Mouse (Mus musculus) yolk sac, embryonic 10.5 days (tissue): ENCODE measurements around the gene Ndrg2.
"Not testable (repeated sequence)": the region's sequence is repeated elsewhere in the genome, so short reads cannot be mapped to it uniquely, and the experiment has no call there.

ENCODE experiments used
- DNase-seq: peaks from one replicate; pipeline ENCODE4 v3.0.0-alpha.2; 2017; ENCODE audit warnings: low spot score

Gene Ndrg2

DNA sequence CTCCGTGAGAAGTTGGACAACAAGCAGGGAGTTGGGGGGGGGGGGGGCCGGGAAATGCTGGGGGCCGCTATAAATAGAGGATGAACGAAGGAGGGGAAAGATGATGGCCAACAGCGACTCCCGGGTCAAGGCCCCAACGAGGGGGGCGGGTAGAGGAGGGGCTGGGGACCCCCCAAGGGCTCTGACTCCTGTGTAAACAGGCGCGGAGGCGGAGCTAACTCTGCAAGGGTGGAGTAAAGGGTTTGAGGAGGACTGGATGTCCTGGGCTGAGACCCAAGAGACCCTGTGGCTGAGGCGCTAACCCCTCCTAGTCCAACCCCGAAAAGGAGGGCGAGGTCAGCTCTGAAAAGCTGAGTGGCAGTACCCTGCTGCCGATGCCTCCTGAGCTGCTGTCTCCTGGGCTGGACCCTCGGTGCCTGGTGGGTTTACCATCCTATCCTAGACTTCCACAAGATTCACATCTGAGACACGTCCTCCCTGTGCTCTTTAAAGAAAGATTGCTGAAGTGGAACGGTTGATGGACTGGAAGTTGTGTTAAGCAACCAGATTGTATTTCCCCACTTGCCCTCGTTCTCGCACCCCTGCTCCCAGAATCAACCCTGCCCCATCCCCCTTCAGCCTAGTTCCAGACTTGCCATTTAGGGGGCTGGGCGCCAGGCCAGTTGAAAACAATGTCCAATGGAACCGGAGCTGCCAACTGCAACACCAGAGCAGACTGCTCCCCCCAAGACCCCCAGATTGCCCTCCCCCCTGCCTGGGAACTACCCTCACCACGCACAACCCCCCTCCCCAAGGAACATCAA, at the start of gene Ndrg2:
Gene Ndrg2, minus strand, starts transcription at position 199 of the 803 bp plus-strand sequence.
- no peak for DNase-seq

DNA sequence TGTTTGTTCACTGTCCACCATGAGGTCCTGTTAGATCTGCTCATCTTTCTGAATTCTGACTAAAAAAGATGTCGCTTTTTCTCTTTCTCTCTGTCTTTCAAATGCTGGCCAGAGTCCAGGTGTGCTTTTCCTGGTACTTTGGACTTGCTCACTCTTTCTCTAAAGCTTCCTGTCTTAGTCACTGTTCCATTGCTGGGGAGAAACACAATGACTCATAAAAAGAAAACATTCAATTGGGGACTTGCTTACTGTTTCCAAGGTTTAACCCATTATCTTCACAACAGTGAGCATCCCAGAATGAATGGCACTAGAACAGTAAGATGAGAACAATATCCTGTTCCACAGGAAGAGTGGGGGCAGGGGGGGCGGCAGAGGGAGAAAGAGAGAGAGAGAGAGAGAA, 46.4 kb upstream of the Ndrg2 start:
- no peak for DNase-seq

DNA sequence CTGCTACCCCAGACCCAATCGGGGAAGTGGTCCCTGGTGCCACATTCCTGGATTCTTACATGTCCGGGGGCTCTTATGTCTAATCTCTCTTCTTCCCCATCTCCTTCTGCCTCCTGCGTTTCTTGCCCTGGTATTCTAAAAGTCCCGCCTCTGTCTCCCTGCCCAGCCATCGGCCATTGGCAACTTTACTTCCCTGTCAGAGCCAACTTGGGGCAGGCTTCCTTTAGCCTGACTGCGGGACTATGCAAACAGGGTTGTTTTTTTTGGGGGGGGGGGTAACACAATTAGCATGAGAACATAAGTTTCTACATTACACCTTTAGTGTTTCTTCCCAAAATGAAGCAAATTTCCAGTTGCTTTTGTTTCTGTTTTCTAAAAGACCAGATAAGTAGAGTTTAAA, 29.4 kb upstream of the Ndrg2 start:
- DNase-seq = no peak

DNA sequence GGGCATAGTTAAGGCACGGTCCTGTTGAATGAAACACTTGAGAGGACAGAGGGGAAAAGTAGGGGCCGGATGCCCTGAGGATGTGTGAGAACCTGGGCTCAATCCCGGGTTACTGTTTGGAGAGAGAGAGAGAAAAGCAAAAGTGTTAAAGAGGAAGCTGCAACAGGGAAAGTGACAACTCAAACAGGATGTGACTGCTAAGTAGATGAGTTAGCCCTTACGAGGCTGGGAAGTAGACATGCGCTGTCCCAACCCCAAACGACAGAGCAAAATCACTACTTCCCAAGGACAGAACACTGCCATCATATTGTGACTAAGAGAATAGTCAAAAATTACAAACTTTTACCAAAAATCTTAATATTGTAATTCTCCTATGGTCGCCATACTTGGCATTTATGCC, 28.3 kb upstream of the Ndrg2 start:
- no peak for DNase-seq

DNA sequence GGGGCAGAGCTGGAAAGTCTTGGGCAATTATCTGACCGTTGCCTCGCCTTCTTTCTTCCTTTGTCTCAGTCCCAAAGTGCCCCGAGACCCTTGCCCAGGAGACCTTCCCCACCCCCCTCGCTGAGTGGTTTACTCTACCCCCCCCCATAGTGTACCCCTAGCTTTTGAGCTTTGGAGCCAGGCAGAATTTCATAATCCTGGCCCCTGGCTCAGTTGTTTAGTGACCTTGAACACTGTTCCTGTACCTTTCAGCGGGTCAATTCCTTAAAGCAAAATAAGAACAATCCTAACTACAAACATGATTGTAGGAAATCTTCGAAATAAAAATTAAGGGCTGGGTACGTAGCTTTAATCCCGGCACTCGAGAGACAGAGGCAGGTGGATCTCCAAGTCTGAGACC, 27.6 kb upstream of the Ndrg2 start:
- no peak for DNase-seq

DNA sequence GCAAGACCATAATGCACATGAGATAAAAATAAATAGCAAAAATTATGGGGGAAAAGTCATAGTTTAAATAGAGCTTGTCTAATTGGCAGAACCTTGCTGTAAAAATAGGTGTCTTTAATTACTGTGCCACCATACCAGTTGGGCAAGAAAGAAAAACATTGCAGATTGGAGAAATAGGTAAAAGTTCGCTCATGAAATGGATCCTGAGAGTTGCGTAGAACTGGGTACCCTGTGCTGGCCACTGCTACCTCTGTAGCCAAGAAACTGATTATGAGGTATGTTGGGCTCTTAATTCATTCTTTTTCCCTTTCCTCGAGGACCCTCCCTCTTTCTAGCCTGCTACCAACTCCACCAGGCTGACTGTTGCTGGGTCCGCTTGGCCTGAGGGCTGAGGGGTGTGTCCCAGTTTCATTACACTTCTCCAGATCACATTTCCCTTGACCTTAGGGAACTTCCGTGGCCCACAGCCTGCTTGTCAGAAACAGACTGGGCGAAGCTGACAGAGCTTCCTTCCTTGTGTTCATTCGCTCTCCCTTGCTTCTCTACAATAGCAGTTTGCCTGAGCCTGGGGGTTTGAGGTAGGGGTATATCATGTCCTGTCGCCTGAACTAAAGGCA, 27.1 kb upstream of the Ndrg2 start:
- no peak for DNase-seq

DNA sequence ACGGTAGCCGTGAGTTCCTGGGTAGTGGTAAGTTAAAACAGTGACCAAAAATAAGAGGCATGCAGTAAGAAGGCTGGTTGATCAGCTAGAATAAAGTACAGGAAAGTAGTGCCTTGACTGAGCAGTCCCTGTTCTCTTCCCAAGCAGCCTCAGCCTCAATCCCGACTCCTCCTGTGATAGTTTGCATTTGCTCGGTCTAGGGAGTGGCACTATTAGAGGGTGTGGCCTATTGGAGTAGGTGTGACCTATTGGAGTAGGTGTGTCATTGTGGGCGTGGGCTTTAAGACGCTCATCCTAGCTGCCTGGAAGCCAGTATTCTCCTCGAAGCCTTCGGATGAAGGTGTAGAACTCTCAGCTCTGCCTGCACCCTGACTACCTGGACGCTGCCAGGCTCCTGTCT, 25.0 kb upstream of the Ndrg2 start:
- no peak for DNase-seq

DNA sequence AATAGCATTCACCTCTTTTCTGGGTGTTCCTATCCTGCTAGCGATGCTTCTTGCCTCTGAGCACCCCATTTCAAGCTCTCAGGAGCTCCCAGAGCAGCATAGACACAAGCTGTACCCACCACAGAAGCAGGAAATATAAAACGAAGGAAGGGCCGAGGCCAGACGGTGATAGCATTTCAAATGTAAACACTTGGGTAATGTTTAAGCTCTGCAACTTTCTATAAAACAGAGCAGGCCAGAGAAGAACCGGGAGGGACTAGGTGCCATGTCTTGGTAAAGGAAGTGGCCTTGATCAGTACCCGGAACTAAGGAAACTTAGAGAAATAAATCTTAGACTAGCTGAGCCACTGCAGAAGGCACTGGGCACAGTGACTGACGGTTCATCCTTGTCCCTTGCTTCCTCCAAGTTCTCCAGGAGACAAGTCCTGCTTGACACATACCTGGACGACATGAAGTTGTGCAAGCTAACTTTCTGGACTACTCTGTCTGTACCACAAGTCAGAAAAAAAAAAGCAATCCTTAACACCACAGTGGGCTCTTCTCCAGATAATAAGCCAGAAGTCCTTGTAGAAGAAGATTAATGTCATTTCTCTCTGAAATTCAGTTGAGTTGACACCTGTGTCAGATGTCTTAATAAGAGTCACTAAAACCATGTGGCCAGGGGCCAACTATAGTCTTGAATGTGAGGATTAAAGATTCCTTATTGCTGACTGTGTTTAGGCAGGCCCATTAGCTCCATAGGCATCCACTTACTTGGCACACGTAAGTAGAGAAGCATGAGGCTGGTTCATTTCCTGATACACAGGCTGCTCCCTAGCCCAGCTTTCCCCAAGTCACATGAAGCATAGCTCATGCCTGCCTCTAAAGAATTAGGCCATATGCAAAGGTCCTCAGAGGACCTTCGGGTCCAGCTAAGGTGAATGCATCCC, 18.4 kb upstream of the Ndrg2 start:
- peak; percentile 43 for DNase-seq

DNA sequence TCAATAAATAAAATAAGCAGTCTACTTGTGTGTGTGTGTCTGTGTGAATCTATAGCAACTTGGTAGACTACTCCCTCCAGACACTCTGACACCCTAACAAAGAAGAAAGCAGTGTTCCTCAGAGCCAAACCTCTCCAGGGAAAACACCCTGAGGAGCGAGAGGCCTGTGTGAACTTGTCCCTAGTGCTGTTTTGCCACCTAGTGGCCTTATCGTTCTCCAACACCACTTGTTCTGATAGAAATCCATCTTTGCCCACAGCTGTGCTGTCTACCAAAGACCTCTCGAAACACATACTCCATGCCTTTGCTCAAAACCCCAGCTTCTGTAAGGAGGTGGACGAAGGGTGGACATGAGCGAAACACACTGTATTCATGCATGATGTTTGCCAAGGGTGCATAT, 16.9 kb upstream of the Ndrg2 start:
- peak; percentile 56 for DNase-seq

DNA sequence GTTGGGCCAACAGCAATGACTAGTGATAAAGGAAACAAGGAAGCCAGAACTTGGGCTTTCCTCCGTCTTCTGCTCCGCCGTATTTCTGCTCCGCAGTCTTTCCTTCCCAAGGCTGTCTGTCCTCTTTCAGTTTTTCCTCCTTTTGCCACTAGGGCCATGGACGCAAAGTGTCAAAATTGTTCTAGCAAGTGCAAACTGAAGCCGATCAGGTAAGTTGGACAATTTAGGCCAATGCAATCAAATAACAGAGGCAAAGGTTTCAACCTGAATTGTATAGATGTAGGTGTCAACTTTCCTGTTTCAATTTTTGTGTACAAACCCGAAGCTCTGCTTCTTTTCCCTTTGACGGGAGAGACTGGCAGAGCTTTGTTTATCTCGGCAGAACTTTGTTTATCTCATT, 16.0 kb upstream of the Ndrg2 start:
- no peak for DNase-seq

DNA sequence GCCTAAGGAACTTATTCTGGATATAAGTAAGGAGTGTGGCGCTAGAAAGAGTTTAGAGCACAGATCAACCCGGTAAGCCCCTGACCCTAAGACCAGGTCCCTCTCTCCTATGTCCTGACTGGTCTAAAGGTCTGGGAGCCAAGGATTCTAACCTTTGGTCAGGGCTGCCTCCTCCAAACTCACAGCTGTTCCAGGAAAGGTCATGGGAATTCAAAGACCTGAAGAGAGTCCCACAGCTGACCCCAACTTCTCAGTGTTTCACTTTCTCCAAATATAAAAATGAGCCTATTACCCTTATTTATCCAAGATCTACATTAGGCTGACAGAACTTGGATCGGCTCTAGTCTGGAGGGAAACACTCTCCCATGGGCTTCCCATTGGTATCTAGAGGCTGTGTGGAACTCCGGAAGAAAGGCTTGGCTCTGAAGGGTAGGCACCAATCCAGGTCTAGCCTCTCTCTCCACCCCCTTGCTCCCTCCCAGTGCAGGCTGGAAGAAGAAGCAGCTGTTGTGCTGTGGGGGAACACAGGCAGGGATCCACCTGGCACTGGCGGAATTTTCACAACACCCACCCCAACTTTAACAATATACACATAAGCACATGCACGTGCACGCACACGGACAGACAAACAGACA, 15.5 kb upstream of the Ndrg2 start:
- peak; percentile 53 for DNase-seq

DNA sequence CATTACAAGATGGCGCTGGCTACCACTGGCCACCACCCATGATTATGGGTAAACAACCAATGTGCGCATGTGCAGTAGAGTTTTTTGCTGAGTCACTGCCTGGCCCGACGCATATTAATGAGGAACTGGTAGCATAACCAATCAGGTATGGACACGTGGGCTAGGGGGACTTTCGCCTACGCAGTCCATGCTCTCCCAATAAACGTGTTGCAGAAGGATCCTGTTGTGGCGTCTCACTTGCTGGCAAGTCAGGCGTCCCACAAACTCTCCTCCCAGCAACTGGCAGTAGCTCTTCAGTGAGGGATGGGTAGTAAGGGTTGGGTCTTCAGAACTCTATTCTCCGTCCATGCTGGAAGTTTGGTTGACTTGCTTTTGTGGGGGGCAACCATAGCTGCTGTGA, 13.0 kb upstream of the Ndrg2 start:
- not testable (repeated sequence) for DNase-seq

DNA sequence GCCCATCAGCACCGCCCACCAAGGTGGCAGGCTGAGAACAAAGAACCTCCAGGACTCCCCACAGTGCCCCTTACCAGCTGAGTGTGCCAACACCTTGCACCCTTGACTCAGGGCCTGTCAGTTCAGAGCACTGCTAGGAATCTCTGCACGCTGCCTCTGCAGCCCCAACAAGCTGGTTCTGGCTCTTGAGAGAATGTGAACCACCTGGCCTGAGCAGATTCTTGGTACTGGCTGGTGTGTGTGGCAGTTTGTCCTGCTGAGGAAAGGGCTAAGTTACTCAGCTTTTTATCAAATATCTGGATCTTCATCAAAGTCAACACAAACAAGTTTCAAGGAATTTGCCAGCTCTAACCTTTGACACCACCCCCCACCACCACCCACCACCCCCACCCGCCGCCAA, 9.5 kb upstream of the Ndrg2 start:
- DNase-seq = no peak

DNA sequence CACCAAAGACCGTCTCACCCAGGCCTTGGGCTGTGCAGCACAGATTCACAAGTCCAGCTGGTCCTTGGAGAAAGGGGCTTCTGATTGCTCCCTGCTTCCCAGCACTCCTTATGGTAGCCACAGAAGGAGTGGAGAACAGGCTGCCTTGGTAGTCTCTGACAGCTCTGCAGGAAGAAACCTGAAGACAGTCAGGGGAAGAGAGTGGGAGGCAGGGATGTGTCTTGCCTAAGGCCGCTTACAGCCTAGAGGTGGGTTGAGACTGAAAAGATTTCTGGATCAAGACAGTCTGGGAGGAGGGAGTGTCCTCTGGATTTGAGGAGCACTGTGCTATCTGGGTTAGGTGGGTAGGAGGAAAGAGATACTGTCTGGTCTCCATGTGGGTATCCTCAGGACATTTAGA, 9.0 kb upstream of the Ndrg2 start:
- no peak for DNase-seq

DNA sequence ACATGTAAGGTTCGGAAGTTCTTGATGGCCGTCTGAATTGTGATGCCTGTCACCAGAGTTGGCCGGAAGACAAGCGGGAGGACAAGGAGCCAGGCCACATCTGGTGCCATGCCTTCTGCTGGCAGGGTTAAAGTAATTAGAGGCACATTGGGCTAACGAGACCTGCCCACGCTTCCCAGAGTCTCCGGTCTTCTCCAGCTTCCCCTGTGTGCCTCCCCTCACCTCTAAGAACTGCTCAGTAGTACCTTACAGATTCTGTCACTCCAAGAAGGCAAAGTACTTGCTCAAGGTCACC, 8.6 kb upstream of the Ndrg2 start, which contains the start of gene Rnase13:
Gene Rnase13, minus strand, starts transcription at position 203 of the 295 bp plus-strand sequence.
- DNase-seq = no peak

DNA sequence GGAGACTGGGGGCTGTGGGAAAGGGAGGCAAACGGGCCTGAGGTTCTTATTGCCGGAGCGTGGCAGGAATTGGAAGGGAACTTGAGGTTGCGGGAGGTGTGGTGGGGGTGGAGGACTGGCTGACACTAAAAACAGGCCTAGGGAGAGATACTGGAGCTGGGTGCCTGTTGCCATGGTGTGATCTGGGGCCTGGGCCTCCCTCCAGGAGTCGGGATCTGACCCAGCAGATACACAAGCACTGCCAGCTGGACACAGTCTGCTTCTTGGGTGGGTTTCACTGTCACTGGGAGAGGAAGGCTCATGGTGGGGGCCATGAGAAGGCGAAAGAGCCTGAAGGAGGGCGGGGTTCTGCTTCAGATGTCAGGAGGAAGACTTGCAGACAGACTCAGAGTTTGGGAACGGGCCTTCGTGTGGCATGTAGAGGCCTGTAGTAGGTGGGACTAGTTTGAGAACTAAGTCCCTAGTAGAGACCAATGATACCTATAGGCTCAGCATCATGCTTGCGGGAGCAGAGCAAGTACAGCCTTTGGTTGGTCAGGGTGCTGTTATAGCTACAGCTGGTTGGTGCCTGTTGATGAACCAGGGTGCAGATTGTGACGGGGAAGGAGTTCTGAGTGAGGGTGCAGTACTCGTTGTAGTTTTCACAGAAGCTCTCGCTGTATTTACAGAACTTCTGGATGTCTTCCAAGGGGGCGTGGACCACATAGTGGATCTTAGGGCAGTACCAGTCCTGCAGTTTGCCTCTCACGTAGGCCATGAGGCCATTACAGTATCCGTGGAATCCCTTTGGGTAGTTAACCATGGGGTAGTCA, 8.0 kb upstream of the Ndrg2 start:
- DNase-seq = no peak

DNA sequence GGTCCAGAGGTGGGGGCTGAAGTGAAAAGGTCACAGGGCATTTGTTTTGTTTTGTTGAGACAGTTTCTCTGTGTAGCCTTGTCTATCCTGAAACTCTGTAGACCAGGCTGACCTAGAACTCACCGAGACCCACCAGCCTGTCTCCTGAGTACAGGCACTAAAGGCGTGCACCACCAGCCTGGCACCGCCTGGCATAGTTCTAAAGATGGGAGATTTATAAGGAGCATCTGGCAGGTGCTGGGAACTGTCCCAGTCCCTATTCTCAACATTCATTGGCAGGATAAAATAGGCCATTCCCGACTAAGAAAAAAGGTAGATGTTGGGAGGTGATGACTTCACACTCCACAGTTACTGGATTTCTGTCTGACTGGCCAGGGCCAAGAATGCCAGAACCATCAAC, 5.0 kb upstream of the Ndrg2 start:
- DNase-seq = no peak

DNA sequence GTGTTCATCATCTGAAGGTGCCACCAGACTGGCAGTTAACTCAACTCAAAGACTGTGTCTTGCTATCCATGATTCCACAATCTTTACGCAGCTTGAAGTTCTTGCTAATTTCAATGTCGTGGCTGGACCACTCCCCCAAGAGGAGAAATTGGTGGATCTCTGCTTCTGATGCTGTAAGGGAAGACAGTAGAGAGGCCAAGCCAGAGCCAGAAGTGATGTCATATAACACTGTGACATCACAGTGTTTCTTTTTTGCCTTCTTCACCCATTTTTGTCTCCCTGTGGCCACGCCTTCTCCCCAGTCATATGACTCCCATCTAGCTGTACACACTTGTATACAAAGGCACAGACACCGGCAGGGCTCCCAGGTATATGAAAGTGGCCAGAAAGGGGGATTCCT, 4.2 kb upstream of the Ndrg2 start, which contains the start of gene Tppp2:
Gene Tppp2, plus strand, starts transcription at position 301 of the 400 bp plus-strand sequence.
- DNase-seq = no peak

DNA sequence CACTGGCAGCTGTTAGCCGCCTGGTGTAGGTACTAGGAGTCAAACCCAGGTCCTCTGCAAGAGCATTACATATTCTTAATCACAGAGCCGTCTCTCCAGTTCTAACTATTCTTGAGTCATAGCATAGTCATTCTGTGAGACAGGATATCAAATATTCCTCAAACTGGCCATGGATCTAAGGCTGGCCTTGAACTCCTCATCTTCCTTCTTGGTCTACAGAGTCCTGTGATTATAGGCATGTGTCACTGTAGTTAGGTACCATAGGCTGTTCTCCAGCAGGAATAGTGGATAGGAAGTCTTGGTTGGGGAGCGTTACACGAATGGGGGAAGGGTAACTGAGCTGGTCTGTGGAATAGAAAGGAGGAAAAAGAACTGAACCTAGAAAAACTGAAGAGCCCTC, 2.6 kb upstream of the Ndrg2 start:
- DNase-seq = no peak

DNA sequence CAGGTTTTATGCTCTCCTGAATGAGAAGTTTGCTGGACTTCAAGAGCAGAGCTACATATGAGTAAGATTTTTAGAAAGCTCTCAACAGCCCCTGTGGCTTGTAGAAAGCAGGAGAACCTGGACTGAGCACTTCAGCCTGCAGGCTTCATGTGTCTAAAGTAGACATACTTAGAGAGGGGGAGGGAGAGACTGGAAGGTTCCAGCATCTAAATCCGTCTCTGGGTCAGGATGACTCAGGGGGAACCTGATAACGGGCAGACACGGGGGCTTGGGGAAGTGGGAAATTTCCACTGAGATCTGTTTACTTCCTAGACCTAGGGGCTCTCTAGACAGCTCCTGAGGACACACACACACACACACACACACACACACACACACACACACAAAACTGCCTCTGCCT, 1.1 kb upstream of the Ndrg2 start:
- no peak for DNase-seq
